Mouse (Mus musculus): ENCODE results near the gene Tyw1.

DNA sequence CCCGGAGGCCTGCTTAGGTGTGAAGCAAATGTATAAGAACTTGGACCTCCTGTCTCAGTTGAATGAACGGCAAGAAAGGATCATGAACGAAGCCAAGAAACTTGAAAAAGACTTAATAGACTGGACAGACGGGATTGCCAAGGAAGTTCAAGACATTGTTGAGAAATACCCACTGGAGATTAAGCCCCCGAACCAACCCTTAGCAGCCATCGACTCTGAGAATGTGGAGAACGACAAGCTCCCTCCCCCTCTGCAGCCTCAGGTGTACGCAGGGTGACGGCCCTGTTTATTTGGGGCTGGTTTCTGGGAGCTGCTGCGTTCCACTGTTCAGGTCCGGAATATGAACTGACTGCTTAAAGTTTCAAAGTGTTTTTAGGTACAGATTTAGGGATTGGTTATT lies 42.5 kb upstream of the Tyw1 start:
- TF ChIP-seq ZC3H11A (IDR thresholded peaks at IDR 0.05; ENCODE audit: low read depth, low read length) (no peak), CTCF (conservative IDR thresholded peaks at IDR 0.05 in 1 of 2, IDR thresholded peaks at IDR 0.05 in 1 of 2; ENCODE audit: low read depth in 2 of 2, low read length in 2 of 2) (no peak)
